Mouse (Mus musculus): ENCODE results near the gene Mcidas.

DNA sequence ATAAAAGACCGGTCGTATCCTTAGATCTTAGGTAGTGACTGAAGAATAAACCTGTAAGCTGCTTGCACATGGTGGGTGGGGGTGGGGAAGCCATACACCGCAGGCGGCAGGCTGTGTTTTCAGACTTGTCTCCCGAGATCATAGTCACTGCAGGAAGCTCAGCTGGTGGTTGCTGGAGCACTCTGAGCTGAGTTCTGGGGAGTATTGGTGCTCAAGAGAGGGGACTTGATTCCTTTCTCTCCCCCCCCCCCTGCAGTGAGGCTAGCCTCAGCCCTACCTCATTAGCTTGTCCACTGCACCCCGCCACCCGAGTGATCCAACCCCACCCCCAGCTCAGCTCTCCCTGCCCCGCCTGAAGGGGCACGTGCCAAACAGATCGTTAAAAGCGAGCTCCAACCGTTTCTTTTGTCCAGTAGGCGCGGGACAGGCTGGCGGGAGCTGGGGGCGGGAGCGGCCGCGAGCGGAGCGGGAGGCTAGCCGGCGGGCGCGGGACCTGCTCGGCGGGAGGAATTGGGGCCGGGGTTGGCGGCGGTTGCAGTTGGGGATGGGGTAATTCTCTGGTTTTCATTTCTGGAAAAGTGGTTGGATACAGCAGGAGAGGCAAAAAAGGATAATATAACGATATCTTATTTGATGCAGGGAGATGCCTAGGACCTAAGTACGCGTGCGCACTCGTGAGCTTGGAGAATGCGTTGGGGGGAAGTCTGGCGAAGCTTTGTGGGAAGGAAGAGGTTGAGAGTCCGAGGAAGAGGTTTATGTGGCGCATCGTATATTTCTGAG, 38.3 kb downstream of the Mcidas start:
- TF ChIP-seq POLR2A (IDR thresholded peaks at IDR 0.05; ENCODE audit: borderline replicate concordance, insufficient read depth, low read length) (no peak), CTCF (IDR thresholded peaks at IDR 0.05; ENCODE audit: borderline replicate concordance, insufficient read depth, low read depth, low read length) (no peak)

Data from cerebellum, adult 2 months (tissue).